Comparison of ENCODE assay signal across 11 mouse cellular contexts in genomic region chr8:90499315-90499714, GRCm38 (mm10).
"Had no signal": no experiment of that assay in that cellular context is flagged by ENCODE, and none has a peak within 500 bp of the region (broad histone marks: within the 10 kb centered on the region; RNA-seq: fewer than 3 reads in every experiment).

No protein-coding gene starts in this region.

- H3K27ac ChIP-seq: kidney, embryonic 15.5 days; limb, embryonic 15.5 days; liver, embryonic 12.5 days; lung, embryonic 15.5 days; macrophage; stomach, postnatal 0 days had no signal

- H3K27me3 ChIP-seq: kidney, embryonic 15.5 days; limb, embryonic 15.5 days; liver, embryonic 12.5 days; lung, embryonic 15.5 days; megakaryocyte, embryonic 14.5 days had no signal

- H3K4me1 ChIP-seq: liver, embryonic 12.5 days; megakaryocyte, embryonic 14.5 days had no signal

- H3K9me3 ChIP-seq: kidney, embryonic 15.5 days; limb, embryonic 15.5 days; liver, embryonic 12.5 days; lung, embryonic 15.5 days had no signal

- H3K9ac ChIP-seq: kidney, embryonic 15.5 days; limb, embryonic 15.5 days; liver, embryonic 12.5 days; lung, embryonic 15.5 days had no signal

- H3K4me2 ChIP-seq: kidney, embryonic 15.5 days; limb, embryonic 15.5 days; liver, embryonic 12.5 days; lung, embryonic 15.5 days had no signal

- H3K4me3 ChIP-seq: kidney, embryonic 15.5 days; limb, embryonic 15.5 days; liver, embryonic 12.5 days; lung, embryonic 15.5 days; megakaryocyte, embryonic 14.5 days had no signal

- H3K36me3 ChIP-seq: kidney, embryonic 15.5 days; limb, embryonic 15.5 days; liver, embryonic 12.5 days; lung, embryonic 15.5 days had no signal

- DNase-seq: kidney, adult 2 months; kidney, postnatal 14 days; lung, postnatal 14 days had no signal

- ATAC-seq: intestine, embryonic 16.5 days; liver, embryonic 12.5 days had no signal
